Mouse (Mus musculus): ENCODE data around the gene Asns.
"Not testable (repeated sequence)": the region's sequence is repeated elsewhere in the genome, so short reads cannot be mapped to it uniquely, and the experiment has no call there.

The Asns gene

GRCm38 (mm10) chr6:7676194-7676901, 16.7 kb downstream of the Asns start:
- no peak for DNase-seq

- no peak for DNase-seq
These were observed 20.4 kb downstream of the Asns start for GRCm38 (mm10) chr6:7672438-7673253.

- no peak for DNase-seq
These were observed 21.6 kb downstream of the Asns start for GRCm38 (mm10) chr6:7671429-7671828.

GRCm38 (mm10) chr6:7670588-7670987, 22.5 kb downstream of the Asns start:
- peak; percentile 11 for DNase-seq

GRCm38 (mm10) chr6:7669721-7670120, 23.3 kb downstream of the Asns start:
- DNase-seq: no peak

- no peak for DNase-seq
These were observed 24.7 kb downstream of the Asns start for GRCm38 (mm10) chr6:7668332-7668731.

GRCm38 (mm10) chr6:7665902-7666301, 27.2 kb downstream of the Asns start:
- DNase-seq: not testable (repeated sequence)

GRCm38 (mm10) chr6:7661455-7661854, 31.6 kb downstream of the Asns start:
- DNase-seq: peak; percentile 6

- DNase-seq: no peak
These were observed 32.5 kb downstream of the Asns start for GRCm38 (mm10) chr6:7660377-7661080.

GRCm38 (mm10) chr6:7656601-7657000, 36.5 kb downstream of the Asns start:
- no peak for DNase-seq

GRCm38 (mm10) chr6:7648458-7648857, 44.6 kb downstream of the Asns start:
- no peak for DNase-seq
